25 mouse cellular contexts compared by ENCODE assay signal in genomic region chr13:29967367-29967766, GRCm38 (mm10).
"Had no signal": no experiment of that assay in that cellular context is flagged by ENCODE, and none has a peak within 500 bp of the region (broad histone marks: within the 10 kb centered on the region; RNA-seq: fewer than 3 reads in every experiment).

No protein-coding gene starts in this region.

- H3K27me3 ChIP-seq: embryonic facial prominence, embryonic 12.5 days; embryonic facial prominence, embryonic 13.5 days; embryonic facial prominence, embryonic 15.5 days; forebrain, embryonic 12.5 days; forebrain, embryonic 13.5 days; forebrain, embryonic 15.5 days had no signal

- H3K9me3 ChIP-seq: embryonic facial prominence, embryonic 10.5 days; embryonic facial prominence, embryonic 12.5 days; embryonic facial prominence, embryonic 13.5 days; embryonic facial prominence, embryonic 15.5 days; forebrain, embryonic 10.5 days; forebrain, embryonic 12.5 days; forebrain, embryonic 13.5 days; forebrain, embryonic 15.5 days had no signal

- H3K4me2 ChIP-seq: embryonic facial prominence, embryonic 12.5 days; embryonic facial prominence, embryonic 13.5 days; embryonic facial prominence, embryonic 15.5 days; forebrain, embryonic 12.5 days; forebrain, embryonic 13.5 days; forebrain, embryonic 15.5 days had no signal

- H3K27ac ChIP-seq: embryonic facial prominence, embryonic 10.5 days; embryonic facial prominence, embryonic 12.5 days; embryonic facial prominence, embryonic 13.5 days; embryonic facial prominence, embryonic 15.5 days; forebrain, embryonic 10.5 days; forebrain, embryonic 12.5 days; forebrain, embryonic 13.5 days; forebrain, embryonic 15.5 days; gastrocnemius, adult 2 months; heart, adult 2 months had no signal

- H3K4me1 ChIP-seq: embryonic facial prominence, embryonic 10.5 days; embryonic facial prominence, embryonic 12.5 days; embryonic facial prominence, embryonic 13.5 days; embryonic facial prominence, embryonic 15.5 days; forebrain, embryonic 10.5 days; forebrain, embryonic 12.5 days; forebrain, embryonic 13.5 days; forebrain, embryonic 15.5 days had no signal

- DNase-seq: cerebellum, adult 9-10 months; cerebellum, adult 9-11 months; cerebellum, postnatal 10 days; cerebellum, postnatal 14 days; cerebellum, postnatal 25 days; cerebellum, postnatal 36 days; embryo, embryonic 11 days; forebrain, postnatal 0 days; gastrocnemius, adult 2 months; gastrocnemius, postnatal 10 days; gastrocnemius, postnatal 14 days; gastrocnemius, postnatal 25 days; gastrocnemius, postnatal 36 days; heart, adult 11 months; heart, adult 18-20 months; heart, adult 2 months had no signal

- H3K9ac ChIP-seq: embryonic facial prominence, embryonic 12.5 days; embryonic facial prominence, embryonic 13.5 days; embryonic facial prominence, embryonic 15.5 days; forebrain, embryonic 12.5 days; forebrain, embryonic 13.5 days; forebrain, embryonic 15.5 days; forebrain, postnatal 0 days had no signal

- H3K4me3 ChIP-seq: embryonic facial prominence, embryonic 10.5 days; embryonic facial prominence, embryonic 12.5 days; embryonic facial prominence, embryonic 13.5 days; embryonic facial prominence, embryonic 15.5 days; erythroblast, embryonic 14.5 days; forebrain, embryonic 10.5 days; forebrain, embryonic 12.5 days; forebrain, embryonic 13.5 days; forebrain, embryonic 15.5 days; gastrocnemius, adult 2 months; heart, adult 2 months had no signal

- H3K36me3 ChIP-seq: forebrain, embryonic 15.5 days had no signal
